Mouse (Mus musculus): ENCODE data around the gene Gm49391.
"Not testable (repeated sequence)": the region's sequence is repeated elsewhere in the genome, so short reads cannot be mapped to it uniquely, and the experiment has no call there.

- TF ChIP-seq CTCF (IDR thresholded peaks at IDR 0.05; ENCODE audit: insufficient read depth, low read length); POLR2A (IDR thresholded peaks at IDR 0.05; ENCODE audit: borderline replicate concordance, extremely low read depth, low read depth, low read length): not testable (repeated sequence)
Observed at GRCm38 (mm10) chr13:60935490-60935889, 881 bp downstream of the Gm49391 start, which contains the start of gene Gm49393.
